Mouse (Mus musculus): ENCODE measurements around the gene A26c2.

The A26c2 gene

DNA sequence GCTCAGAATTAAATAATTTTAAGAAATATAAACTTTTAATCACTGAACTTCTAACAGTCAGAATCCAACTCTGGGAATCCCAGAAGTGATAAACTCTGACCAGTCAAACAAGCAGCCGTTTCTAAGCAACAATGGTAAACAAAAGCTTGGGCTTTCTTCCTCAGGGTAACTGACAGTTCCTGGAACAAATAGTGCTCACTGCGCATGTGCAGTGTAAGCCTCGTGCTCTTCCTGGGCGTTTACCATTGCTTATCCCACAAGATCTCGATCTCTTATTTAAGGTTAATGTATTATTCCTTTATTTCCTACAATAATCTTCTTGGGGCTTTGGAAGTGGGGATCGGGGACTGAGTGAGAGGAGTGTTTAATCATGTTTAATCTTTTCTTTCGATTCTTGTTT lies at the start of gene A26c2:
Gene A26c2 (minus strand): TSS at position 101 of the 400 bp plus-strand sequence.
- ChIA-PET POLR2A (no interaction called here), CTCF (no interaction called here)

DNA sequence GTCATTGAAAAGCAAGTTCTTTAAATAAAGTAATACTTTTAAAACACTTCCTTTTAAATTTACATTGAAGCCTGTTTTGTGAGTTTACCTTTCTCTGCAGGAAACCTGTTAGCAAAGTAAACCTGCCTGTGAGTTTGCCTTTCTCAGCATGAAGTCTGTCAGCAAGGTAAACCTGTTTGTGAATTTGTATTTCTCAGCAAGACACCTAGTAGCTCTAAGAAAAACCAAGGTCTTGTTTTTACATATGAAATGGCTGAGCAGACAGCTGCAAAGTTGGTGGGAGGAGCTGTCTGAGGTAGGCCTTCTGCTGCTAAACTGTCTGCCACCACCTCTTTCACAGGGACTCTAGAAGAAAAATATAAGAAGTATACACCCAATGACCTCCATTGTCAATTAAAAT lies 28.0 kb upstream of the A26c2 start:
- POLR2A ChIA-PET = no interaction called here
- CTCF ChIA-PET = no interaction called here

All from embryonic stem cell, embryonic (primary cell).